Mouse (Mus musculus) cerebellum, adult 18-20 months (tissue): ENCODE measurements at regions not wholly inside any gene's neighbourhood (a gene's known extent, or its start where the extent isn't known, plus 50 kb on each side); places are given as distances from the start of the nearest gene placed in this dataset.
A peak's percentile ranks its signal among the peaks of the same experiment; 100 is the strongest.

Experiments used
- DNase-seq, 2 experiments: peaks; one replicate each; pipeline ENCODE4 v3.0.0; 2021

DNA sequence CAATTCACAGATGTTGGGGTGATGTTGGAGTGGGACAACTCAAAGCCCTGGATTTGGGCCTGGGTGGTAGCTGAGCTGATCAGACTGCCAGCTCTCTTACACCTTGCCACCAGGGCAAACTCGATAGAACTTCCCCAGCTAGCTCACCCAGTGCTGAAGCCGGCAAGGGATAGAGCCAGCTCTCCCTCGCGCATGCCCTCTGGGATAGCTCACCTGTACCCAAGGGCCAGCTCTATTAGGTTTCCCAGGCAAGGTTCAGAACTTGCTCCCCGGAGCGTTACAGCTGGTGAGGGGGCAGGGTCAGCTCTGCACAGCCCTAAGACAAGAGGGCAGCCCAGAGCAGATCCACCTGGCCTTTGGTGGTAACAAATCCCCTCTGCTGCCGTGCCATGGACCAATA is 54.1 kb upstream of the 1700012A03Rik start:
- no peak for DNase-seq

DNA sequence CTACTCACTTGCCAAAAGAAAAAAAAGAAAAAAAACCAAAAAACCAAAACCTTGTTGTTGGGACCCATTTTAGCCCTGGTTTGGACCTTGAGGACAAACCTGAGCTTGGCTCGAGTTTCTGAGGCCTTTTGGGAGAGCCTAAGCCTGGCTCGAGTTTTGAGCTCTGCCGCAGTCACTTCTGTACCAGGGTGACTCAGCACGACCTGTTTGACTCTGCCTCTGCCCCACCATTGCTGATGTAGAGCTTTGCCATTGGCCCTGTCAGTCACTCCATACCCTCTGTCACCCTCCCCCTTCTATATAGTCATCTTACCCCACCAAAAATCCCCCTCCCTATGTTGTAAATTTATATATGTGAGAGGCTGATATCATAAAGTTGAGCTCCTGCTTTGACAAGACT is 54.8 kb upstream of the 1700012A03Rik start:
- no peak for DNase-seq

DNA sequence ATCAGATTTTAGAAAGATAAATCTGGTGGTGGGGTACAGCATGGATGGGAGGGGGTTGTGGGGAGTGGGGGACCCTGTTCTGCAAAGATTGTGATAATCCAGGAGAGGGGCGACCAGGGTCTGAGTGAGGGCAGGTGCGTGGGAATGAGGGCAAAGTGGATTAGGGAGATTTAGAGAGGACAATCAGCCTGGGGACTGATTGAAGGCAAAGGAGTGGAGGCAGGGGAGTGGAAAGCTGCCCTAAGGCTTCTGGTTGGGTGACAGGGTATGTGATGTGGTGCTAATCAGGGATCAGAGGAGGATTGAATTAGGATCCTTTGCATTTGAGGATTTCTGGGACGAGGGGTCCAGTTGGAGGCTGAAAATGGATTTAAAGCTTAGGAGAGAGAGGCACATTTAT is 64.3 kb upstream of the 1700012A03Rik start:
- DNase-seq: no peak

DNA sequence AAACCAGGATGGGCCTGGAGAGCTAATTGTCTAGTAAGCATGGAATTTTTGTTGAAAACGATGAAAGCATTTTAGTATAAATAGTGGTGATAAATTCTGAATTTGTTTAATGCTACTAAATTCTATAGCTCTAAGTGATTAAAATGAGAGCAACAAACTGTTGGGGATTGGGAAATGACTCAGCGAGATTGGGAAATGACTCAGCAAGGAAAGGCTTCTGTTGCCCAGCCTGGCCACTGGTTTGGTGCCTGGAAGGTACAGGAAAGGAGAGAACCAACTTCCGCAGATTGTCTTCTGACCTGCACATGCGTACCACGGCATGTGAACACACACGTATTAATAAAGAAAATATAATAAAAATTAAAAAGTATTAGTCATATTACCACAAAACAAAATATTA is 73.3 kb upstream of the 1700012A03Rik start:
- no peak for DNase-seq

DNA sequence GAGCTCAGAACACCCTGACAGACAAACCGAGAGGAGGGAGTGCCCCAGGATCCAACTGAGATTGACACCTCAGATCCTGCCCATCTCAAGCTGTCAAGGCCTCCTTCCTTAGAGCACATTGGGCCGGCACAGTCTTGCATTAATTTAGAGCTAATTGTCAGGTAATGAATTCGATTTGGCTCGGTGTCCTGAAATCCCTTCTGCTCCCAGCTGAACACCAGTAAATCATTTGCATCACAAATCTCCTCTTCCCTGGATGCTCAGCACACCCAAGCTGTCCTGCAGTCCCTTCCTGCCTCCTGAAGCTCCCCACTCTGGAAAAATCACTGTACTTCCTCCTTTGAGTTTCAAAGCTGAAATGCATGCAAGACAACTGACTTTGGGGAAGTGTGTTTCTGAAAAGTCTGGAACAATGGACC is 102.0 kb upstream of the 1700012A03Rik start:
- DNase-seq: no peak

DNA sequence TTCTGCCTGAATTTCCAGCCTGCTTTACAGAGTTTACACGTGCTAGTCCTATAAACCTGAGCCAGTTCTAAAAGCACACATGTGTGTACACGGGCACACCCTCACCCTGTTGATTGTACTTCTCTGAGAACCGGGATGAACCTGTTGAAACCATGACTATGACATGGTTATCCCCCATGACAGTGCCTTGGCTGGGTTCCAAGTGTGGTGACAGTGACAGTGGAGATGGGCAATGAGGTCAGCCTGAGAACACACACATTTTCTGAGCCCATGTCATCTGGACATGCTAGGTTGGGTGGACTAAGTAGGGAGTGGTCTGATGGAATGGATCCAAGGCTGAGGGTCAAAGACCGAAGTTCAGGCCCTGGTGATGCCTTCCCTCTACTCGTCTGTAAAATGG is 103.5 kb upstream of the 1700012A03Rik start:
- DNase-seq: no peak

DNA sequence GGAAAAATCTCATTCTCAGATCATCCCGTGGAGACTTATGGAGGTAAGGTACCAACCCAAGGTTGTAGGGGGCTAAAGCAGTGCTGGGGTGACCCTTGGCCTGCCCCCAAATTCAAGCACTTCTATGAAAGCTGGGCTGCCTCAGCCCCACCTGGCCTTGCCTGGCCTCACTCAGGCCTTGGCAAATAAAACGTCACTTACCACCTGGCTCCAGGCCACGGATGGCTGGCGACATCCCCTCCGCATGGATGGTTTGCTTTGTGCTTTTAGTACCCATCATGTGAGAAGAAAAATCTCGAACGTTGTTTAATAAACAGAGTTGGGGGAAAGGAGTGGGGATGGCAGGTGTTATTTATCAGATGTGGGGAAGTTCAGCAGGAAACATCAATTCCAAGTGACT is 104.7 kb upstream of the 1700012A03Rik start:
- no peak for DNase-seq

DNA sequence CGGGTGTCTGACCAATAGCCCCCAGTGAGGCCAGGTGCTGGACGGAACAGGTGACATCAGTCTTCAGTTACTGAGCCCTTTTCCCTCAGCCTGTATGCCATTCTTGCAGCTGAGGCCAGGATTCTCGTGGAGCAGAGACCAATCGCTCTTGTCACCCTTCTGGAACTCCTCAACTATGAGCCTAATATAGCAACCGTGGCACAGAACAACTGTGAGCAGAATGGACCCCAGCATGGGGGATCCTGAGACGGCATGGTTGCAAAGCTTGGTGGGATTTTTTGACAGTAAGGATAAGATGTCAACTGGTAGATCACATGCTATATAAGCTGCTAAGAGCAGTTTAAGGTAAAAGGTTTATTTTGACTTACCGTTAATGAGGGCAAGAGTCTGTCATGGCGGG is 105.5 kb upstream of the 1700012A03Rik start:
- no peak for DNase-seq

DNA sequence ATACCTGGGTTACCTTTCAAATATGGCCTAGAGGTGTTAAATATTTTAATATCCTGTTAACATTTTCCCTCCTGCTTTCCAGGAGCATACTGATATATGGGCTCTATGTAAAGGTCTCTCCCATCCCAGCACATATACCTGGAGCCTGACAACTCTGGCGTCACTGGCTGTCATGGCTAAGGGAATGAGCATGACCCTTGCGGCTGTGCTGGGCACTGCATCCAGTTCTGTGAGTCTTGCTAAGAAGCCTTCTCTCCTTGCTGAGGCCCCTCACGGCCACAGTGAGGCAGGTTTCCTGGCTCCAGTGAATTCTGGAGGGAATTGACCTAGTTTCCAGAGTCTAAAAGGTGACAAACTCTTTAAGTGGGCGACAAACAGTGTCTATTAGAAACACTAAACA is 107.3 kb upstream of the 1700012A03Rik start:
- DNase-seq: no peak

DNA sequence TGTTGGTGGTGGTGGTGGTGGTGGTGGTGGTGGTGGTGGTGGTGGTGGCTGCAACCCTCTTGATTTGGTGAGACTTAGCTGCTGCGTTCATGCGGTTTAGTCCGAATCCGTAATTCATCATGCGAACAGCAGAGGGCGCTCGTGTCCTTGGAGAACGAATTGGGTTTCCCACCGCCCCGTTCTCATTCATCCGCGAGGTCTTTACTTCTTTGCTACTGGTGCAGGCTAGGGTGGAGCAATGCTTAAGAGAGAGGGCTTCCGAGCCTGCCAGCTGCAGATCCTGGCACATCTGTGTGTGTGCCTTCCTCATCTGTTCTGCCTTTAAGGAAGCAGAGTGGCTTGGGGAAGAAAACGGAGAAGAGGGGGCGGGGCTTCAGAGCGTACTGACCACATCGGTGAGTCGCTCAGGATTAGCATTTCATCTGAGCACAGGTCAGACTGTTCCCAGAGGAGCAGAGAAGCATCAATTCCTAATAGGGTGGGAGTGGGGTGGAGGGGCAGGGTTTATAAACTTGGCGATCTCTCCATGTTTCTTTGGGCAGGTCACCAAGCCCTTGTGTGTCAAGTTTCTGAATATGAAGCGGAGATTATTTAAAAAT is 111.7 kb upstream of the 1700012A03Rik start:
- DNase-seq: peak; percentile 76 to 88

DNA sequence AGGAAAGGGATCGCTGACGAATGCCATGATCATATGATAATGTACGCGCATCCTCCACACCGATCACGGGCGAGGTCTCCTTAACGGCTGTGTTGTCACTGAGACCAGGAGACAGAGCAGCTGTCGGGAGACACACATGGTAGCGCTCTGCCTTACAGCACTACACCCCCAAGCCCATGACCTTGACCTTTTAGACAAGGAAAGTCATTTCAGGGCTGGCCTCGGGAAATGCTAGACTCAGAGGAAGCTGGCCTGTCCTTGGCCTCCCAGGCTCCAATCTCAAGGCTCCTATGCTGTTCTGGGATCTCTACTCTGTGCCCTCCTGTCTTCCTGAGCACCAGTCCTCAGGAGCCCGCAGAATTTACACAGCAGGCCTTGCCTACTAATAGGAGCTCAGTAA is 112.9 kb upstream of the 1700012A03Rik start:
- no peak for DNase-seq

DNA sequence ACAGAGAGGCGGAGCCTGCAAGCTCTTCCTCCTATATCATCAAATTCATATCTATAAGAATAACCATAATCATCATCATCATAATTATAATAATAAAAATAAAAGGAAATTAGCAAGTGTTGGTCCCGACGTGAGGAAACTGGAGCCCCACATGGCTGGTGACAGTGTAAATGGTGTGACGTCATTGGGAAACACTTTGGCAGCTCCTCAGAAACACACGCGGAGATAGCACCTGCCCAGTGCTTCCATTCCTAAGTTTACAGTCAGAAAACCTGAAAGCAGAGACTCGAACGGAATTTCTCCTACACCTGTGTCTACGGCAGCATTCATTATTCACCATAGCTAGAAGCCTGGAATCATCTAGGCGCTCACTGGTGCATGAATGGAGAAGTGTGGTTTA is 115.2 kb upstream of the 1700012A03Rik start:
- peak; percentile 21 to 35 for DNase-seq

DNA sequence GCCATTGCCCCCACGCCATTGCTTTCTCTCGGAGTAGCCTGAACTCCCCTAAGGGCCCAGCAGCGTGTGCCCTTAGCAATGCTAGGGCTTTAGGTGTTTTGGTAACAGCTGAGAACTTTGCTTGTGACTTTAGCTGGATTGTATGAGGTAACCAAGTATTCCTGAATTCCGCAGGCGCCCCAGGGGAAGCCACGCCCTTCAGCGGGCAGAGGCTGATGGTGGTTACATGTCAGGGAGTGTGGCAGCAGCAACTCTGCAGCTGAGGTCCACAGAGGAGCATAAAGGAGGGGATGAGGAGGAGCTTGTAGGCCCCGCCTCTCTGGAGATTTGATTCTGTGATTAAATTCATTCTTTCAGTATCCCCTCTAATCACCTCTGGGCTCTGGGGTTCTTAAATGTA is 116.1 kb upstream of the 1700012A03Rik start:
- no peak for DNase-seq

DNA sequence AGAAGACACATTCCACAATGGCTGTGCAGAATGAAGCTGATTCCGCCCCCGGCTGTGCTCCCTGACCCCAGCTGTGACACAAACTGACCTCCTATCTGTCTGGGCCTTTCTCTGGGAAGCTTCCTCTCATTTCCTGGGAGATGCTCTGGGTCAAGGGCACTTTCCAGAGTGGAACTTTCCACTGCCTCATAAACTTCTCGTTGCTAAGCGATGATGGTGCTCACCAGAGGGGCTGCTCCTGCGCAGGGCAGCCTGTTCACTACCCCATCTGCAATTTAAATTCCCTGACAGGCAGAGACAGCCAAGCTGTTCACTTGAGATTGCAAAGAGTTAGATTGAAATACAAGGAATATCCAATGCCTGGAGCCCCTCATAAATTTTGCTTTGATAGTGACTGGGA is 116.7 kb upstream of the 1700012A03Rik start:
- no peak for DNase-seq

DNA sequence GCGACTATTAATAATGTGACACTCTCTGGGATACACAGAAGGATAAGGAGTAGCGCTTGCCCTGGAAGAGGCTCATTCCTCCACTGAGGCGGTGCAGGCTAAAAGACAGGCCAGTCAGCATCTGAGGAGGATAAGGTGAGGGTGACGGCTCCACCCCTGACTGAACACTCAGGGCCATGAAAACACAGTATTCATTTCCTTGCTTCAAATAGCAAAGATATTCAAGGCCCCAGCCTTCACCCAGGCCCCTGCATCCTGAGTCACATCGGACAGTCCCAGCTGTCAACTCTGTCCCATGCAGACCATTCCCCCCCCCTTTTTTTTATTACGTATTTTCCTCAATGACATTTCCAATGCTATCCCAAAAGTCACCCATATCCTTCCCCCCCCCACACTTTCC is 118.9 kb upstream of the 1700012A03Rik start:
- no peak for DNase-seq

DNA sequence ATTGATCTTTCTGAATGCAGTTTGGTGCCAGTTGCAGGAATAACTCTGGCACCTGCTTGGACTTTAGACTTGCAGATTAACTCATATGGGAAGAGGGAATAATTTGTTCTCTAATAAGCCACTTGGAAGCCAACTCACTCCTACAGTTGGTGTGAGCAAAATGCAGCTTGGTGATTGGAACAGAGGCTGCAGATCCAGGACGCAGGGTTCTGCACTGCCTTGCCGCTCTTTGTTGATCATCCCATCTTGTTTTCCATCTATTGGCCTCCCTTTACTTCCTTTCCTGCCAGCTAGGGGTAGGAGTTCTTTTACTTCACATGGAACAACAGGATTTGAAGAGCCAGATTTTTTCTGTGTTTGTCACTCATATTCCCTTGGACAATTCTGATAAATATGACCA is 120.9 kb upstream of the 1700012A03Rik start:
- no peak for DNase-seq

DNA sequence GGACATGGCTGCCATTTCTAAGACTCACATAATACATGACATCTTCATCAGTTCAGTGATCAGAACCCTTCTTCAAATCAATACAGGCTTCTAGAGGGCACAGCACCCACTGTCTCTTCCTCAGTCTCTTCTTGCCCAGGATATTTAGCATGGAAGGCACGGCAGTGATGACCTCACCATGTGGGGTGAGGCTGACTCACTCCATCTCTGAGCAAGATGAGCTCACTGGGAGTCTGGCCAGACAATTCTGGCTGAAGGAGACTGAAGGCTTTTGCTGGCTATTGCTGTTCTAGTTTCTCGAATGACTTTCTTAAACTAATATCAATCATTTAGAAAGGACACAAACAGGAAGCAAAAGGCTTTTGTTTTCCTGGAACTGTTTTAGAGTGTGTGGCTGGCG is 122.9 kb upstream of the 1700012A03Rik start:
- DNase-seq: peak; percentile 62 to 71

DNA sequence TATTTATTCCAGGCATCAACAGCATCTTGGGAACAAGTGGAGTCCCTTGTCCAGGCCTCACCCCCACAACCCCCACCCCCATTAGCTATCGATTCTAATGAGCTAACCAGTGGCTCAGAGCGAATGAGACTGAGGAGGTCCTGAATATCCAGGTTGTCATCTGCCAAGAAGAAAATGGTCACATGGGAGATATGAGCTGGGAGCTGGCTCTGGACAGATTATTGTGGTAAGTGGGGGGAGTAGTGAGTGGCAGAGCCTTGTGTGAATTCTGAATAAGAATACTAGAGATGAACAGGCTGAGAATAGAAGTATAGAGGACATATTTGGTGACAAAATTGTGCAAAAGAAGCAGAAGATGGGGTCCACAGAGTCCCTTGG is 125.4 kb upstream of the 1700012A03Rik start:
- DNase-seq: no peak

DNA sequence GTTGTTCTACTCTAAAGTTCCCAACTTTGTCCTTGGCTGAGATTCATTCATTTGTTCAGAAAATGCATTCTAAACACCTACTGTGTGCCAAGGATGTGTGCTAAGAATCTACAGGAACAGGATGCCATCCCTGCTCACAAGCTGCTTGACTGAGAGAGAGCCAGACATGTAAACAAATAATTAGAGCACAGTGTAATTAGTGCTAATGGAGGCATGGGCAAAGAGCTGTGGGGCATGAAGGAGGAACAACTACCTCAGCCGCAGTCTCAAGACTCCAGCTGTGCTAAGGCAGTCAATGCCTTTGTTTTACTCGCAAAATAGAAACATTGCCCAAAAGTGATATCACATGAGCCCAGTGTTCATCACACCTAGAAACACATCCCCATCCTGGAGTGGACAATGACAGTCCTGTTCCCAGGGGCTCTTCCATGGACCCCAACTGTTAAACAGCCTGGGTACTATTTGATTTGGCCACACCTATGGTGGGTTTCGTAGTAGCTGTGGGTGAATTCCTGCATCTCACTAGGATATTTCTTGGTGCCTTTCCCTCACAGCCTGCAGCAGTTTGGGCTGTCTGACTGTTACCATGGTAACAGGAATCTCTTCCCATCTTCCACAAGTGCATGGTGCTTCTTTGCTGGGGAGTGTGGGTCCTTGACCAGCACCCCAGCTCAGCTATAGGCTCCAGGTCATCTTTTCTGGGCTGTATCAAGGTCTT is 125.9 kb upstream of the 1700012A03Rik start:
- DNase-seq: no peak

DNA sequence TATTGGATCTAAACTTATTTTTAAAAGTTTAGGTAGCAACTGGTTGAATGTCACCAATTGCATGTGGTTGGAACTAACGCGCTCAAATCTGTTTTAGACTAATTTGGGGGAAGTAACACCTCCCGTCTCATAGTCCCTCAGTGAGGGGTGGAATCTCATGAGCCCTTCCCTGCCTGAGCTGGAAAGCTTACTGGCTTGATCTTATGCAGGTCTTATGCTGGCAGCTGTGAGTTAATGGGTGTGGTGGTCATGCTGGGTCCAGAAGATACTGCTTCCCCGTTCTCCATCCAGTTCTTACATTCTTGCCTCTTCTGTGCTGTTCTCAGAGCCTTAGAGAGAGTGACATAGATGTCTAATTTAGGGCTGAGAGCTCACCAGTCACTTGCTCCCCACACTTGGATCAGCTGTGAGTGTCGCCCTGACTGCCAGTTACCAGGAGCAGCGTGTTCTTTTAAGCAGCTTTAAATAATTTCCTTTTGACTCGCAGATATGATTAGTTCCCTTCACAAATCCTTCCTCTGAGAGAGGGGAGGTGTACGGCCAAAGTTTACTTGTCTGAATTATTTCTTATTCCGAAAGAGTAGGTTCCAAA is 128.4 kb upstream of the 1700012A03Rik start:
- no peak for DNase-seq

DNA sequence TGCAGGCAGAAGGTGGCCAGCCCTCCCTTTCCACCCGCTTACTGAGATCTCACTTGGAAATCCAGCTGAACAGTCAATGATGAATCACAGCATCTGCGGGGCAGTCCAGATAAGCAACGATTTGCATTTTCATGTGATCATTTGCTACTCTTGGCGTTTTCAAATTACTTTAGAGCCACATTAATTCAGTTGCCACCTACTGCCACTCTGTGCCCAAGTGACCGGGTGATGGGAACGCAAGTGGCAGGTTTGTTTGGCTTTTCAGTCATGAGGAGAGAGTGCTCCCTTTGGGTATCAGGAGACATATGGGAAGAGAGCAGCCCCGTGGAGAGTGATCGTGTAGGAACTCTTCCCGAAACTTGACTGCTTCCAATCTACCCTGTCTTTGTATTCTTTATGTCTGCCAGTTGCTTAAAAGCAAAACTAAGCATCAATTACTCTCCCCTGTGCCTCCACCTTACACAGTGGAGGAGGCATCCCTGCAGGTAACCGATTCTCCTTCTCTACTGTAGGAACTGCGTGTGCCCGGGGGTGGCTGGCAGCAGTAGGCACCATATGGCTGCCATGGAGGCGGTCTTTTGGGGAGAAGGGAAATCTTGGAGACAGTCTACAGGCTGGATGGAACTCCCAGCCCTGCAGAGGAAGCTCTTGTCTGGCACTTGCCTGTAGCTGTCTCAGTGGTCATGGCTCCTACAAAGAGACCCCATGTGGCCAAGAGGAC is 132.5 kb upstream of the 1700012A03Rik start:
- peak; percentile 80 to 83 for DNase-seq

DNA sequence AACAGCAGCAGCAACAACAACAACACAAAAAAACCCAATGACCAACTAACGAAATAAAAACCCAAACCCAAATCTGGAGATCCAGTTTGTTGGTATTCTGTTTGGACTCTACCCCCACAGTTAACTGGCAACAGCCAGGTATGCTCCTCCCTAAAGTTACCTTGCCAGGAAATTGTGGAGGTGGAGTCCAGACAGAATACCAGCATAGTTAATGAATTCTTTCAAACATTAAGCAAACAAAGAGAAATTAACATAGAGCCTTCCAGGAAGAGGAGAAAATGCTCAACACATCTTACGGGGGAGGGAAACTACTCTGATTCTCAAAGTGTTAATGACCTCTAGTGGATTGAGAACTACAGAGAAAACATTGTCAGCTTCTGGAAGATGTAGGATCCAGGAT is 148.3 kb upstream of the 1700012A03Rik start:
- no peak for DNase-seq

DNA sequence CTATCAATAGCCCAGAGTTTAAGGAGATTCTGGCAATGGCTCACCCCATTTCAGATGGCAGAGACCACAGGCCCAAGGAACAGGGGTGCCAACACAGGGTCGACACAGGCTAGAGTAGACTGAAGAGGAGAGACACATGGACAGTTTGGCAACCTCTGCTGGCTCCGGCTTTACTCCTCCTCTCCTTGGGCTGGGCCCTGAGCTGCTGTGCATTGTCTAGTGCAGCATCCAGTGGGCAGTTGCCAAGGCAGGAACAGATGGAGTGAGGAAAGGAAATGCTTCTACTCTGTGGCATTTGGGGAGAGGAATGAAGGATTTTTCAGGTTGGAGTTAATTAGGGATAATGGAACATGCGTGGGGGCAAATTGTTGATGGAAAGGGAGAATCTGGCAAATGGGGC is 151.0 kb upstream of the 1700012A03Rik start:
- DNase-seq: peak; percentile 24 to 28

DNA sequence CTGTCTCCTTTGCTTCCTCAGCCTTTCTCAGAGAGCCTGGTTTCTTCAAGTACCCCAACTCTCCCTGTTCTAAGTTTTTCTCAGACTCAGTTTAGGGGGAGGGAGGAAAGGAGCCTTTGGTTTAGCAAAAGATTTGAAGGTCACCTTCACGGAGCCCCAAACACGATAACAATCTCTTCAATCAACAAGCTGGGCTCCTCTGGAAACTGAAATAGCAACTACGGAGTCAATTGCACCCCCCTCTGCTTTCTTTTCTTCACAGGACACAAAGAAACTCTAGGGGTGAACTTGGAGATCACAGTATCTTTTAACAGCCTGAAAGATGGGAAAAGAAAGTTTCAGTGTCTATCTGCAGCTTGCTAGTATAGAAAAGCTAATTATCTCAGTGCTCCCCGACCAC is 151.4 kb upstream of the 1700012A03Rik start:
- no peak for DNase-seq
